Mouse (Mus musculus) subcutaneous adipose tissue, adult 2 months (tissue): Measurements from ENCODE around the gene Rpl38. TPM values are rescaled to one million over a fixed set of nuclear protein-coding genes. Genes with fewer than 3 reads are reported as not detected.

Source experiments
- polyA plus RNA-seq: library from polyadenylated mRNA; depleted of rRNA; stranded (reverse); fragments of >200 nt; gene quantifications from 2 replicates; pipeline ENCODE4 v1.2.3, GENCODE M21; 2012; ENCODE audit warnings: low replicate concordance; rRNA removed

Rpl38 gene
- polyA plus RNA-seq = 319 and 590 TPM in 2 replicates

DNA sequence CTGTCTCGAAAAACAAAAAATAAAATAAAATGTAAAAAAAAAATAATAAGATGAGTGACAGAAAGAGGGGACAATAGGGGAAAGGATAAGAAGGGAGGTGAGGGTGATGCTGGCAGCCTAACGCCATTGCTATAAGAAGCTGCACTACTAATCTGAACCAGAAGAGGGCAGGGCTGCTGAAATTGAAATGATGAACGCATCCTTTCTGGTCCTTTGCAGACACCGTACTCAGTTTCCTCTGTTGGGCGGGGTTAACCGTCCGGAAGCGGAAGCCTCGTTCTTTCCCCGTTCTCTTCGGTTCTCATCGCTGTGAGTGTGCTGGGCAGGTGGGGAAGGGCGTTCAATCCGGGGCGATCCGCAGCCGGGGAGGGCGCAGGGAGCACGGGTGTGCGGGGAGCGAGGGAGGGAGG lies at the start of gene Rpl38:
Gene Rpl38, plus strand, starts transcription at position 224 of the 410 bp plus-strand sequence.

GRCm38 (mm10) chr11:114675341-114675825 lies 7.1 kb downstream of the Rpl38 start, which contains the start of gene Ttyh2:
TSS of gene Ttyh2 (plus strand) at chr11:114675431.

Other genes starting within 250 kb of the Rpl38 start
- 46.9 and 89.7 TPM in 2 replicates for gene Ttyh2, start 6.9 kb downstream of the Rpl38 start, polyA plus RNA-seq
- 2.0 and 4.2 TPM in 2 replicates for gene Dnaic2, start 58.9 kb downstream of the Rpl38 start, polyA plus RNA-seq
- 1.3 and 2.2 TPM in 2 replicates for gene Kif19a, start 96.9 kb downstream of the Rpl38 start, polyA plus RNA-seq
- gene Btbd17, start 127.4 kb downstream of the Rpl38 start, polyA plus RNA-seq = 0.67 and 0.78 TPM in 2 replicates
- gene Gpr142, start 130.4 kb downstream of the Rpl38 start, polyA plus RNA-seq = 0.12 TPM in 1 of 2 replicates, not detected in the other
- gene Gprc5c, start 182.6 kb downstream of the Rpl38 start, polyA plus RNA-seq = 20.8 and 50.7 TPM in 2 replicates
- gene Cd300a, start 221.5 kb downstream of the Rpl38 start, polyA plus RNA-seq = 3.3 and 4.1 TPM in 2 replicates